Mouse (Mus musculus) olfactory bulb, adult 2 months (tissue): Measurements from ENCODE around the gene Ube2d1.

Source experiments
- CTCF ChIP-seq: fragments of 200-500 bp; IDR thresholded peaks from 2 replicates; pipeline ENCODE4 v1.5.1; 2012; ENCODE audit warnings: low read depth, mild to moderate bottlenecking, low read length, moderate library complexity; ENCODE audit not compliant: insufficient read depth
- POLR2A ChIP-seq: fragments of 200-500 bp; IDR thresholded peaks from 2 replicates; pipeline ENCODE4 v1.6.1; 2012; ENCODE audit warnings: mild to moderate bottlenecking, low read depth, low read length, moderate library complexity; ENCODE audit not compliant: insufficient read depth

DNA sequence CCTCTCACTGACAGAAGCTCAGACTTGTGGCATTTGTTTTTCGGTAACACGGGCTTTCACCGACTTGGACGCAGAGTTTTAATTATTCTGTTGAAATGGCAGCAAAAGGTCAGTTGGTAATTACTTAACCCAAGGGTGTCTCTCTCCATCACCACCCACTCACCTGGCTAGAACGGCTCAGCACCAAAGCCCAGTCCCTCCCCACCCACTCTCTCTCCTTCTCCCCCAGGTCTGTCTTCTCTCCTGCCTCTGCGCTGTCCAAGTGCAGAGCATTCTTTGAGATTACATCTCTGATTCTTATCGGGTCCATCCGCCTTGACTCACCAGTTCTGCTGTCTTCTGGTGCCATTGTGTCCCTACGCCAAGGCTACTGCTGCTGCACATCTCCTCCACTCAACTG, 47.8 kb upstream of the Ube2d1 start:
- TF ChIP-seq CTCF (no peak), POLR2A (no peak)
